Mouse (Mus musculus): Measurements from ENCODE around the gene Akap9.
"Not testable (repeated sequence)": the region's sequence is repeated elsewhere in the genome, so short reads cannot be mapped to it uniquely, and the experiment has no call there.

Gene Akap9

GRCm38 (mm10) chr5:3927801-3928689, at the start of gene Akap9:
Gene Akap9, plus strand, starts transcription at chr5:3928054.
- no peak for TF ChIP-seq GATA4 (IDR thresholded peaks at IDR 0.05; ENCODE audit: insufficient replicate concordance, low read length)

DNA sequence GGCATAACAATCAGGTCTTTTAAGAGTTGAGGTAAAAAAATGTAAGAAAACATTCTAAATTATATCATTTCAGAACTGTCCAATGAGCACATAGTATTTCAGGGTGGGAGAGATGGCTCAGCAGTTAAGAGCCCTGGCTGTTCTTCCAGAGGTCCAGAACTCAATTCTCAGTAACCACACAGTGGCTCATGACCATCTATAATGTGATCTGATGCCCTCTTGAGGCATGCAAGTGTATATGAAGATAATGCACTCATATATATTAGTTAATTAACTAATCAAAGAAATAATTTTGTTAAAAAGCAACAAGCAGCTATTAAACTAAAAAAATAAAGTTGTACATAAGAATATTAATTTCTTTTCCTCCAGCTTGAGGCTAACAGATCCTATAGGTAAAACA, 38.7 kb upstream of the Akap9 start:
- no peak for TF ChIP-seq GATA4 (IDR thresholded peaks at IDR 0.05; ENCODE audit: insufficient replicate concordance, low read length)

DNA sequence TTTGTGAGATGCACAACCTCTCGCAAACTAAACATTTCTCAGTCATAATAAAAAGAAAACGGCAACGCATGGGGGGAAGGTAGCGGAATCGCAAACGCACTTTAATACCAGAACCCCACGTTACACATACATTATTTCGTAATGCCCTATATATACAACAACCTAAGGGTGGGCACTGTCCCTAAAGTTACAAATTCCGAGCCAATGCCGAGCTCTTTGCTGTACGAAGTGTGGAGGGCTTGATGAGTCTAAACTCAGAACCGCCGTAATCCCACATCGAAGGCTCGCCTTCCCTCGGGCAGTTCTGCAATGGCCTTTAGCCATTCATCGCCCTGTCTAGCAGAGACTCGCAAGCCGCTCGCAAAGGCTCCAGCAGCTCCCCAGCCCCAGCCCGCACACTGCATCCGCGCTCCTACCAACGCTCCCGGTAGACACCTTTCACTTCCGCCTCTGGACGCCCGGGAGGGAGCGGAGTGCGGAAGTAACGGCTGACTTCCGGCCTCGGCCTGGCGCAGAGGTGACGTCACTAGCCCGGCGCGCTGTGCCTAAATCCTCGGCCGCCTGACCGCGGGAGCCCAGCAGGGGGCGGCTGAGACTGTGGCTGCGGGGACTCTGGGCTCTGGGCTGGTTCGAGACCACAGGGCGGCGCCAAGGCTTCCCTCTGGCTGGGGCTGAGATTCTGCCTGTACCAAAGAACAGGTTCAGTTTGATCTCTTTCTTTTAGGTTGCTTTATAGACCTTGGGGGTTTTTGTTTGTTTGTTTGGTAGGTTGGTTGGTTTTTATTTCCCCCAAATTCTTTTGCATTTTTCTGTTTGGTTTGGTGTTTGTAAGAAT, 34.2 kb upstream of the Akap9 start, which contains the start of gene Mterf1a:
Gene Mterf1a (minus strand): TSS at position 475 of the 835 bp plus-strand sequence.
- TF ChIP-seq GATA4 (IDR thresholded peaks at IDR 0.05; ENCODE audit: insufficient replicate concordance, low read length), result not testable (repeated sequence)

DNA sequence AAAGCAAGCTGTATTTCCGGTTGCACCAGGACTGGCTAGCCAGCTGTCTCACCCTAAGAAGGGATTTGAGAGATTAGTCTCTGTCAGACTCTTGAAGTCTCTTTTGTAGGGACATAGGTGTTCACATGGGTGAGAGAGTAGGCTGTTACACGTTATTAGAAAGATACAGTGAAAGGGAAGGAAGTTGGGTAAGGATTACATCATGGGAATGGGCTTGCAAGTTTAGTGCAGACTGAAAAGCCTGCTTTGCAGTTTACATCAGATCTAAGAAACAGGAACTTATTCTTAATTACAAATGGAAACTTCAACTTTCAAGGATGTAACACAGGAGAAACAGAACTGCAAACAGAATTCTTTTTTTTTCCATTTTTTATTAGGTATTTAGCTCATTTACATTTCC, 22.4 kb upstream of the Akap9 start:
- no peak for TF ChIP-seq GATA4 (IDR thresholded peaks at IDR 0.05; ENCODE audit: insufficient replicate concordance, low read length)

GRCm38 (mm10) chr5:3922350-3922749, 5.5 kb upstream of the Akap9 start:
- TF ChIP-seq GATA4 (IDR thresholded peaks at IDR 0.05; ENCODE audit: insufficient replicate concordance, low read length), result no peak

DNA sequence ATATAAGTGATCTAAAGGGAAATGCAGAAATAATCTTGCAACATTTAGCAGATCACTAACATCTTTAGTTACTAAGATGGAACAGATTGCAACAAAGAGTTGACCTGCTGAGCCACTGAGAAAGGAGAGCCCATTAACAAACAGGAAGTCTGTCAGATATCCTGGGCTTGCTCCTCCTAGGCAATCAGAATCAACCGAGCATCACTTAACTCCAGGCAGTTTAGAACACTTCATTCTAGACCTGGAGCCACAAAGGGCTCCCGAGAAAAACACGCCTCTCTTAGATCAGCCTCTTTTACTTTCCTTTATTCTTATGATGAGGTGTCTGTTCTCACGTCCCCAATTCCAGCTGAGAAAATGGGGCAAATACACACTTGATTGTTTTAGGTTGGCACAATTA, 1.2 kb upstream of the Akap9 start:
- TF ChIP-seq GATA4 (IDR thresholded peaks at IDR 0.05; ENCODE audit: insufficient replicate concordance, low read length), result no peak

DNA sequence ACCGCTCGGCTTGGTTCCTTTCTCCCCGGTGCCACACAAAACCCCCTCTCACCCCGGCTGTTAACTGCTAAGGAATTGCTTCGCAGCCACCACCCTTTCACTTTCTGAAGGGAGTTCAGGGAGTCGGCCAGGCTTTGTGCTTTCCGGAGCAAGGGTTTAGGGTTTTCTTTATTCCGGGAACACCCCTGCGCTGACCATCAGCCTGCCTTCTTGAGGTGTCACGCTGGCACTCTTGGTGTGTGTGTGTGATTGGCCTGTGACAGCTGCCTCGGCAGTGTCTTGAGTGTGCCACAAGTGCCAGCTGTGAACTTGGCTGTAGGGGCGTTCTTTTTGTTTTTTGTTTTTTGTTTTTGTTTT, 814 bp downstream of the Akap9 start:
- no peak for TF ChIP-seq GATA4 (IDR thresholded peaks at IDR 0.05; ENCODE audit: insufficient replicate concordance, low read length)

DNA sequence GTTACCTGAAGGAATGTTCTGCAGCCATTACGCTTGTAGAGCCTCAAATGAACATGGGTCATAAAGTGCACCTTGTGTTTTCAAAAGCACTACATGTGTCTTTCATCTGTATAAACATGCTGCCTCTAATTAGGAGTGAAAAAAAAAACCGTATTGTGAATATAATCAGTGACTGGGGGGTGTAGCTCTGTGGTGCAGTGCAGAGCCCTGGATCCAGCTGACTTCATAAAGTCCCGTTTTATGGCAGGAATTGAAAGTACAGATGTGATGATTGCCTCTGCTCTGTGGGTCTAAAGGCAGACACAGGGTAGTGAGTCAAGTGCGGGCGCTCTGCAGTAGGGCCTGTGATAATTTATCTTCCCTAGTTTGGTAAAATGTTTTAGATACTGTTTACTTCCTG, 2.9 kb downstream of the Akap9 start:
- TF ChIP-seq GATA4 (IDR thresholded peaks at IDR 0.05; ENCODE audit: insufficient replicate concordance, low read length), result no peak

DNA sequence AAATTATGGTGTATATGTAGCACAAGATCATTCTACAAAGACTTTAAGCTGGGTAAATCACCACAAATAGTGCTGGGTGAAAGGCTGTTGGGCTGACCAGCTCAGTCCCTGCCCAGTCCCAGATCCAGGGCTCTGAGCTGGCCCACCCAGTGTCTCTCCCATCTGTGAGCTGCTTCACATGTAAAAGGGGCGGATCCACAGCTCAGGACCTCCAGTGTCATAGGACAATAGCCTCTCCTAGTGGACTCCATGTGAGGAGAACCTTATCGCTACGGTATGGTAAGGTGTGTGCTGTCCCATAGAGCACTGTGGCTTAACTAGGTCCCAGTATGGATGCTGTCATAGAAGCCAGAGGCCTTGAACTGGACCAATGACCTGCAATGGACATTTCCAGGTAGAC, 3.8 kb downstream of the Akap9 start:
- no peak for TF ChIP-seq GATA4 (IDR thresholded peaks at IDR 0.05; ENCODE audit: insufficient replicate concordance, low read length)

DNA sequence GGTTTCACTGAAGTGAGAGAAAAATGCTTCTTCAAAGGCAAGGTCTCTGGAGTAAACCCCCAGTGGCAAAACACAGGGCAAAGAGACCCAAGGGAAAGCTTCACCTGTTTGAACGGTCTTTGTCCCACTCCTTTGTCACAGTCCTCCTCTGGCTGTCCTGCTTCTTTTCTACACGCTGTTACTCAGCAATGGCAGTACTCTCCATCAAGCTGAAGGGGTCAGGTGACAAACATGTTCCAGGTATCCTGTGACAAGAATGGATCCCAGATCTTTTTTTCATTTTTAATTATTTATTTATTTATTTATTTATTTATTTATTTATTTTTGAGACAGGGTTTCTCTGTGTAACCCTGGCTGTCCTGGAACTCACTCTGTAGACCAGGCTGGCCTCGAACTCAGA, 5.7 kb downstream of the Akap9 start:
- TF ChIP-seq GATA4 (IDR thresholded peaks at IDR 0.05; ENCODE audit: insufficient replicate concordance, low read length), result no peak

DNA sequence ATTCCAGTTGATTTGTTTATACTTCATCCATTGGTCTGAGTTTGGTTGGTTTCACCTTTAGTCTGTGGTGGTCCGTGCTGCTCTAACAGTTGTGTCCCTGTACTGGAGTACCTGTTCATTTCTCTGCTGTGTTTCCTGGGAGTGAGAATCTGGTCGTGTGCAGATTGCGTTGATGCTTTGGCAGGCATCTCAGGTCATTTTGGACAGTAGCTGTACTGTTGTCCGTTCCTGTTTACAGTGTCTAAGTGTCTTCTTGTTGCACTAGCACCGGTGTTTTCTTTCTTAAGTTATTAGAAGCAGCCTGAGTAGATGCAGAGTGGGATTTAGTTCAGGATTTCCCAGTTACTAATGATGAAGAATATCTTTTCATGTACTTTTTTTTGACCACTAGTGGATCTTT, 7.4 kb downstream of the Akap9 start:
- TF ChIP-seq GATA4 (IDR thresholded peaks at IDR 0.05; ENCODE audit: insufficient replicate concordance, low read length), result no peak

DNA sequence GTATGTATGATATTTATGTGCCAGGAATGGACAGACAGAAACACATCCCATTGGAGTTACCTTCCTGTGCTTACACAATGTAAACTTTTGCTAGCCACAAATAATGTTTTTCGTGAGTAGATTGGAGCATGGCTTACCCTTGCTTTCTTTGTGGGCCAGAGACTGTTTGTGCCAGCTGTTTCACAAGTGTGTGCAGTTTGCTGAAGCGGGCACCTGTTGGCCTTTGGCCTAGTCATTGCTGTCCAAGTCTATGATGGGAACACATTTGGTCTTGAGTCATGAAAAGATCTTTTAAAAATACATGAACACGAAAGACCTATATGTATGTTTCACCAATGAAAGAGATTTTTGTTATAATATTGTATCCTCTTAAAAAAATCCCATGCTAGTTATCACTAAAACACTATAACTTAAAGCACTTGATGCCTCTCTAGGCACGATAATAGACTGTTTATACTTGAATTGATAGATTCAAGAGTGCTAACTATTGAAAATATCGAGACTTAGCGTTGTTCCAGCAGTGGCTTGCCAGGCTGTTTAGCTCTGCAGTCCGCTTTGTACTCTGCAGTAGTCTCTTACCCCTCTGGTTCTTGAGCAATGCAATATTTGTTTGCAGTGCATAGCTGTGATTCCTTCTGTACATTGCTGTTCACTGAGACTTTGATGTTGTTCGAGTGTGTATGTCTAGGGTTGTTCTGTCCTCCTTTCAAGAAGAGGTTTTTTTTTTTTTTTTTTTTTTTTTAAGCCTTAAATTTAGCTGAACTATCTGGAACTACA, 8.1 kb downstream of the Akap9 start:
- no peak for TF ChIP-seq GATA4 (IDR thresholded peaks at IDR 0.05; ENCODE audit: insufficient replicate concordance, low read length)

- TF ChIP-seq GATA4 (IDR thresholded peaks at IDR 0.05; ENCODE audit: insufficient replicate concordance, low read length), result no peak
Measured at GRCm38 (mm10) chr5:3938905-3939304, 11.1 kb downstream of the Akap9 start.

DNA sequence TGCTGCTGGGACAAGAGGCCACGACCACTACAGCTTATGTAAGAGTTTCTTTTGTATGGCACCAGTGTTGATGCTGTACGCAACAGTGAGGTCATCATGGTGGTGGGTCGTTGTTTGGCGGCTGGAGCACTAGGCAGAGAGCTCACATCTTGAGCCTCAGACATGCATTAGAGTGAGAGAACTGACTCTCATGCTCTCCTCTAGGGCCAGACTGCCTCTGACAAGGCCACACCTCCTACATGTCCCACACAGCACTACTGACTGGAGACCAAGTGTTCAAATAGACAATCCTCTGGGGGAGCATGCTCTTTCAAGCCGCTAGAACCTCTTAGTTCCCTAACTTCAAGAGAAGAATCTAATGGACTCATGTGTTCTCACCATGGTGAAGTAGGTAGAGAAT, 11.5 kb downstream of the Akap9 start:
- no peak for TF ChIP-seq GATA4 (IDR thresholded peaks at IDR 0.05; ENCODE audit: insufficient replicate concordance, low read length)

GRCm38 (mm10) chr5:3941240-3941639, 13.4 kb downstream of the Akap9 start:
- no peak for TF ChIP-seq GATA4 (IDR thresholded peaks at IDR 0.05; ENCODE audit: insufficient replicate concordance, low read length)
